Mouse (Mus musculus) megakaryocyte, embryonic 14.5 days (primary cell): ENCODE measurements around the gene Bok.

ENCODE experiments used
- FLI1 ChIP-seq: IDR thresholded peaks from 2 replicates; pipeline ENCODE4 v1.6.1; 2012; ENCODE audit warnings: low read length, inconsistent platforms, mixed read lengths
- GATA1 ChIP-seq: IDR thresholded peaks from 3 replicates; pipeline ENCODE4 v1.6.1; 2012; ENCODE audit warnings: mixed read lengths, low read length, inconsistent platforms, borderline replicate concordance

DNA sequence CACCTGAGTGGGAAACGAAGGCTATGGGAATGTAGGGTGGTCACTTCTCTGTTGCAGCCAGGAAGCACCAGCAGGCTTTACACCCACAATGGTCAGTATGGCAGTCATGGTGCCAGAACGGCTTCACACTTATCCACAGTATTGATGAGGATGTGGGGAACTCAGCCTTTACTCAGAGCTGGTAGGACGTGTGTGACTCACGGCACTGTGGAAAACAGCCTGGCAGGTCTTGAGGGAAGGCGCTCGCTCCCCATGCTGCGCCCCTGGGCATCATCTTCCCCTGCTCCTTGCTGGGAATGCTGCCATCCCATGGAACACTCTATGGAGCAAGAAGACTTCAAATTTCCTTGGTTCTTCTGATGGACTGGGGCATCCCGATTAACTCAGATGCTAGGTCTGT is 5.6 kb downstream of the Bok start:
- no peak for TF ChIP-seq GATA1
- no peak for TF ChIP-seq FLI1
